Mouse (Mus musculus) forebrain, embryonic 15.5 days (tissue): ENCODE data around the gene Myrf. TPM values are rescaled to one million over a fixed set of nuclear protein-coding genes. Genes with fewer than 3 reads are reported as not detected.
A peak's percentile ranks its signal among the peaks of the same experiment; 100 is the strongest.

ENCODE experiments used
- ATAC-seq: fragments of 200-750 bp; cut with Nextera tagmentation; replicated peaks from 2 replicates; pipeline ENCODE4 v1.8.0; 2017; ENCODE audit warnings: mild to moderate bottlenecking, moderate TSS enrichment, moderate library complexity
- H3K27ac ChIP-seq: fragments of 300-500 bp; sonication (generic); replicated peaks from 2 replicates; pipeline ENCODE4 v1.5.1; 2015; ENCODE audit warnings: mild to moderate bottlenecking, inconsistent platforms
- H3K27me3 ChIP-seq: fragments of 300-500 bp; sonication (generic); 2 replicates; pipeline ENCODE4 v1.6.1; 2015; ENCODE audit warnings: inconsistent platforms
- H3K36me3 ChIP-seq: fragments of 300-500 bp; sonication (generic); 2 replicates; pipeline ENCODE4 v1.6.1; 2015; ENCODE audit warnings: mild to moderate bottlenecking, inconsistent platforms
- H3K4me1 ChIP-seq: fragments of 300-500 bp; sonication (generic); 2 replicates; pipeline ENCODE4 v1.6.1; 2015; ENCODE audit warnings: inconsistent platforms
- H3K4me2 ChIP-seq: fragments of 300-500 bp; sonication (generic); replicated peaks from 2 replicates; pipeline ENCODE4 v1.6.1; 2015; ENCODE audit warnings: mild to moderate bottlenecking, inconsistent platforms
- H3K4me3 ChIP-seq: fragments of 300-500 bp; sonication (generic); 2 replicates; pipeline ENCODE4 v1.5.1; 2015; ENCODE audit warnings: mild to moderate bottlenecking, inconsistent platforms
- H3K9ac ChIP-seq: fragments of 300-500 bp; sonication (generic); replicated peaks from 2 replicates; pipeline ENCODE4 v1.6.1; 2015; ENCODE audit warnings: mild to moderate bottlenecking, inconsistent platforms
- H3K9me3 ChIP-seq: fragments of 300-500 bp; sonication (generic); 2 replicates; pipeline ENCODE4 v1.6.1; 2016; ENCODE audit warnings: inconsistent platforms
- WGBS: fragments of 180-500 bp; shearing (Covaris S2); methylation state at CpG from one replicate; pipeline ENCODE4 v1.1.7; 2015; ENCODE audit warnings: mixed read lengths; 5-methylcytosine and 5-hydroxymethylcytosine counted together
- polyA plus RNA-seq: library from polyadenylated mRNA; unstranded; fragments of >200 nt; fragmentation: Nextera tagmentation; extraction: Ambion mirVana; gene quantifications from 2 replicates; pipeline ENCODE4 v1.2.1, GENCODE M21; 2015

Gene Myrf
- polyA plus RNA-seq, 1 experiment from 2014 or later: 0.18 TPM

DNA sequence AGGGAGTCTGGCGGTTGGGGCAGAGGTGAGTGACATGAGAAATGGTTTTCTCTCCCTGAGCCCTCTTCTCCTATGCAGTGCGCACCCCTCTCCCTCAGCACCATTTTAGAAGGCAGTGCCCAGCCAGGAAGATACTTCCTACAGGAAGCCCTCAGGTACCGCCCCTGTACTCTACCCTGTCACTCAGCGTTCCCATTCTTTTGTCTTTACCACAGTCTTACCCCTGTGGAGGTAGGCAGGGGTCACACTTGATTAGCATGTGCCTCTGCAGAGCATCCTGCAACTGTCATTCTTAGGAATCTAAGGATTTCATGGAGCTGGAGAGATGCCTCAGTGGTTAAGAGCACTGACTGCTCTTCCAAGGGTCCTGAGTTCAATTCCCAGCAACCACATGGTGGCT lies 17.0 kb downstream of the Myrf start:
- no peak for ATAC-seq
- H3K9me3 ChIP-seq: no peaks in the 10 kb centered on the region
- no peak overlapping the region for H3K4me2 ChIP-seq
- no peaks in the 10 kb centered on the region for H3K27me3 ChIP-seq
- no peak overlapping the region for H3K9ac ChIP-seq
- no peaks in the 10 kb centered on the region for H3K4me1 ChIP-seq
- WGBS: 76% methylated on average over 4 of the region's 4 CpGs
- H3K36me3 ChIP-seq: no peaks in the 10 kb centered on the region
- no peak overlapping the region for H3K27ac ChIP-seq
- H3K4me3 ChIP-seq: no peak overlapping the region

DNA sequence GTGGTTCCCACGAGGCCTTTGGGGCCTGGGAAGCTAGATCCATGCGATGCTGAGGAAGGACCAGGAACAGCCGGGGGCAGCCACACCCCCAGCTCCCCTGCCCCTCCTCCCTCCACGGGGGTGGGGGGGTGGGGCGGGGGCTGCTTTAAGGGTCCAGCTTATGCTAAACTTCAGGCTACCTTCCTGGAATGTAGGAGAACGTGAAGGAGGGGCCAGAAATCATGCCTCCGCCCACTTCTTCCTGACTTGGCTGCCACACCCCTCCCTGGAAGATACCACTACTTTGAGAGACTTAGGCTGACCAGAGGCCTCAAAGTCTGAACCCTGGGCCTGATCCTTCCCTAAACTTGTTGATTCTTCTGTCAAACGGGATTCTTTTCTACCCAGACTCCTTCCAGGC lies 17.9 kb downstream of the Myrf start:
- no peak for ATAC-seq
- Histone ChIP-seq H3K9me3 (no peaks in the 10 kb centered on the region), H3K4me3 (no peak overlapping the region), H3K27ac (no peak overlapping the region), H3K36me3 (no peaks in the 10 kb centered on the region), H3K4me1 (no peaks in the 10 kb centered on the region), H3K4me2 (no peak overlapping the region), H3K27me3 (no peaks in the 10 kb centered on the region), H3K9ac (no peak overlapping the region)
- 52% methylated on average over 8 of the region's 8 CpGs for WGBS

DNA sequence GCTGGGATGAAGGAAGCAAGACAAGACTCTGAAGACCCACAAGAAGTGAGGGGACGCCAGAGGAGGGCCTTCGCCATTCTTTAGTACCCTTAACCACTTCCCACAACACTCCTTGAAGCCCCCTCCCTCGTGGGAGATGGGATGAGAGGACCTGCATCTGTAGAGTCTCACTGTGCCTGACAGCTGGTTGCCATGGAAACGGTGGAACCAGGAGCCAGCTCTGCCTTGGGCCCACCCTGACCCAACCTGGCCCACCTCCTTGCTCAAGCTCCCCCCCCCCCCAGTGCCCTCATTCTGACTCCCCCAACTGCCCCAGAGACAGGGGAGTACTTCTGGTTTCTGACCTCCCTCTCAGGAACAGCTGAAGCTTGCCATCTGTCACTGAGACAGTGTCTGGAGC lies 19.0 kb downstream of the Myrf start:
- Histone ChIP-seq H3K27me3 (no peaks in the 10 kb centered on the region), H3K9ac (no peak overlapping the region), H3K9me3 (no peaks in the 10 kb centered on the region), H3K36me3 (no peaks in the 10 kb centered on the region), H3K4me1 (no peaks in the 10 kb centered on the region), H3K4me2 (no peak overlapping the region), H3K4me3 (no peak overlapping the region), H3K27ac (no peak overlapping the region)
- ATAC-seq: no peak
- 71% methylated on average over 4 of the region's 4 CpGs for WGBS

DNA sequence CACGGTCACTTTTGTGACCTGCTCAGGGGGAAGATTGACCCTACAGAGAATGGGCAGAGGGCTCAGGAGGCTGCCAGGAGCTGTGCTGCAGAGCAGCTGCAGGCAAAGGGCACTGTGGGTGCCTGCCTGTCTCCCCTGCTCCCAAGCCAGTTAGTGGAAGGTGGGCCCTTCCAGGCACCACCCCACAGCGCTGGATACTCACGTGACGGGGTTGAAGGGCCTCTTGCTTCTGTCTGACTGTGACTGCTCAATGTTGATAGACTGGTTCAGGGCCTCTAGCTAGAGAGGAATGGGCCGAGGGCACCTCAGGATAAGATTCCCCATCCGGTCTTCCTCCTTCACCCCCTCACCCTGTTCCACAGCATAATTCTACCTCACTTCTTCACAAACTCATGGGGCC lies 21.0 kb downstream of the Myrf start:
- Histone ChIP-seq H3K4me1 (no peaks in the 10 kb centered on the region), H3K27me3 (no peaks in the 10 kb centered on the region), H3K4me3 (no peak overlapping the region), H3K36me3 (no peaks in the 10 kb centered on the region), H3K27ac (no peak overlapping the region), H3K4me2 (no peak overlapping the region), H3K9ac (no peak overlapping the region), H3K9me3 (no peaks in the 10 kb centered on the region)
- 84% methylated on average over 6 of the region's 6 CpGs for WGBS
- no peak for ATAC-seq

DNA sequence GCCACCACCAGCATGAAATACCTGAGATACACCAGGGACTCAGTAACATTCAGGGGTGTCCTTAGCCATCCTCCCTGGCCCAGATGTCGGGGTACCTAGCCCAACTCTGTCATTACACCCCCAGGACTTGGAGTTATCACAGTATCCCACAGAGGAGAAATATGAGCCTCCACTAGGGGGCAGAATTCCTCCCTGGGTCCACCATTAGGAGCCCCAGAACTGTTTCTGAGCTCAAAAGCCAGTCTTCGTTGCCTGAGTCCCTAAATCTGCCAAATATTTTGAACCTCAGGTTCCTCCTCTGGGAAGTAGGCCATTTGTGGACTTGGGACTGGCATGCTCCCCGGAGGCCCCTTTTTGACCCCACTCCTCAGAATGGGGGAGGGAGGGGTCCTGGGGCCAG lies 21.4 kb downstream of the Myrf start:
- ATAC-seq: no peak
- Histone ChIP-seq H3K27ac (no peak overlapping the region), H3K27me3 (no peaks in the 10 kb centered on the region), H3K9ac (no peak overlapping the region), H3K4me2 (no peak overlapping the region), H3K4me1 (no peaks in the 10 kb centered on the region), H3K4me3 (no peak overlapping the region), H3K9me3 (no peaks in the 10 kb centered on the region), H3K36me3 (no peaks in the 10 kb centered on the region)
- WGBS: 51% methylated on average over 3 of the region's 3 CpGs

DNA sequence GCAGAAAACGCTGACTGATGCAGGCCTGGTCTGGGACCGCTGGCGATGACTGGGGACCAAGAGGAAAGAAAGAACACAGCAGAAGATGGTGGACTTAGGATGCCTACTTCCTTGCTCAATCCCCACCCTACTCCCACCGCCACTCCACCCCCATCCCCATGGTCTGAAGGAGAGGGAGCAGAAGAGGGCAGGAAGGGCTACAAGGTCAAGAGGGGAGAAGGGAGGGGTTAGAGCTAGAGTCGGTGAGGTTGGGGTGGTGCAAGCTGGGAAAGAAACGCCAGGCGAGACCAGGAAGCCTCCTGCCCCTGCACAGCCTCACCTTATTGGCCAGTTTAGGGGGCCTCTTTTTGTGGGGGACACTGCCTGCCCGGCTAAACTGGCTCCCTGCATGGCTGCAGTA lies 24.4 kb downstream of the Myrf start:
- 92% methylated on average over 8 of the region's 8 CpGs for WGBS
- no peaks in the 10 kb centered on the region for H3K4me1 ChIP-seq
- H3K27ac ChIP-seq: no peak overlapping the region
- no peak overlapping the region for H3K4me3 ChIP-seq
- no peaks in the 10 kb centered on the region for H3K27me3 ChIP-seq
- no peaks in the 10 kb centered on the region for H3K9me3 ChIP-seq
- no peaks in the 10 kb centered on the region for H3K36me3 ChIP-seq
- H3K4me2 ChIP-seq: no peak overlapping the region
- no peak for ATAC-seq
- no peak overlapping the region for H3K9ac ChIP-seq

DNA sequence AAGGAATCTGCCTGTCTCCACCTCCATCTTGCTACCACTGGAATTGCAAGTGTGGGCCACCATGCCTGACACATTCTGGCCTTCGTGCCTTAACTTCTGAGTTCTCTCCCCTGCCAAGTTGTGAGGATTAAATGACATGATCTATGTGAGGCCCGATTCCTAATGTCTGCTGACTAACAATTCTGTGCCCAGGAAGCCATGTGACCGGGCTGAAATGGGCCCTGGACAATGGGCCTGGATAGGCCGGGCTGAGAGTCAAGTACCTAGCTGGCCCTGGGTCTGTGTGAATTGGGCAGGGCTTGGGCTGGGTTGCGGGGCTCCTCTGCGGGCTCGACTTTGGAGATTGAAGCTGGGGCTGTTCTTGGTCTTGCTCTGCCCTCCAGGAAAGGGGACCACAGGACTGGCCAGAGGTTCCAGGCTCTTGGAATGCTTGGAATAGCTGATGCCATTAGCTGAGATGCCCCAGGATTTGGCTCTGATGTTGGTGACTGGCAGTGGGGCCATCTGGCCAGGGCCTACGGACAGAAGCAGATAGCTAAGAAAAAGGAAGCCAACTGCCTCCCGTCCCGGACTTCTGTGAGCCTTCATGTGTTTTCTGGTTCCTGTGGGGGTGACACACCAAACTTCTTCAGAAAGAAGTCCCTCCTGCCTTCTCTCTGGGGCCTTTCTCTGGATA lies 26.6 kb downstream of the Myrf start:
- H3K36me3 ChIP-seq: peaks cover 6% of the 10 kb centered on the region; the same call in 1 of the 2 replicates
- ATAC-seq: no peak
- no peak overlapping the region for H3K4me2 ChIP-seq
- H3K9me3 ChIP-seq: no peaks in the 10 kb centered on the region
- 95% methylated on average over 10 of the region's 10 CpGs for WGBS
- H3K27me3 ChIP-seq: no peaks in the 10 kb centered on the region
- no peak overlapping the region for H3K27ac ChIP-seq
- no peaks in the 10 kb centered on the region for H3K4me1 ChIP-seq
- H3K9ac ChIP-seq: no peak overlapping the region
- no peak overlapping the region for H3K4me3 ChIP-seq

DNA sequence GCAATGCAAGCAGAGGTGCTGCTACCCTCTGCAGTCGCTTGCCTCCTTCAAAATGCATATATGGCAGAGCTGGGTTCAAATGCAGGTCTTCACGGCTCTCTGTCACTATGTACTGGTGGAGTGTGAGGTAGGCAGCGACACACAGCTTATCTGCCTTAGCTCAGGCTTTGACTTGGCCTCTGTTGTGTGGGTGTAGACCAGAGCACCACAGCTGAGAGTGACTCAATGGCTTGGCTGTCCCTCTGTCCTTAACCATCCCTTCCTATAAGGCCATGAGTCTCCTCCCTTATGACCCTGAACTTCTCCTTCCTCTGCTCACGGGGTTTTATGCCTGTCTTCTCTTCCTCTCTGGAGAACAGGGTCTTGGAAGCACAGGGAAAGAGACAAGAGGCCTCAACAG lies 29.7 kb downstream of the Myrf start:
- Histone ChIP-seq H3K9ac (no peak overlapping the region), H3K9me3 (no peaks in the 10 kb centered on the region), H3K4me2 (no peak overlapping the region), H3K27ac (no peak overlapping the region), H3K27me3 (no peaks in the 10 kb centered on the region), H3K4me1 (no peaks in the 10 kb centered on the region), H3K36me3 (peaks cover 27% of the 10 kb centered on the region), H3K4me3 (no peak overlapping the region)
- ATAC-seq: no peak
- WGBS: 94% methylated on average over 4 of the region's 4 CpGs

DNA sequence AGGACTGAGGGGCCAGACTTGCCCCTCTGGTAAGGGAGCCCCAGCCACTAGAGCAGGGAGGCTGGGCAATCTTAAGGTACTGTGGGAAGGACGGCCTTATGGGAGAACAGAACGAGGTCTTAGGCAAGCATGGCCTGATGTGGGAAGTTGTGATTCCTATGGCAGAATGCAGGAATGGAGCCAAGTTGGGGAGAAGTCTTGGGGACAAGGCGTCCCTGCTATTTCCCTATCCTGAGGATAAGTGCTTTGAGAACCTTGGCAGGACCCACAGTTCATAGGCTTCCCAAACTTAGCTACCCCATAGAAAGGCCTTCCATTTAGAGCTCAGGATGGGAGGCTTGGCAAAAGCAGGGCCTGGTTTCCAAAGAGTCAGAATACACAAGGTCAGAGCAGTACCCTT lies 31.7 kb downstream of the Myrf start:
- peaks cover 11% of the 10 kb centered on the region for H3K4me1 ChIP-seq
- H3K9me3 ChIP-seq: no peaks in the 10 kb centered on the region
- no peak overlapping the region for H3K9ac ChIP-seq
- no peak overlapping the region for H3K4me2 ChIP-seq
- 83% methylated on average over 3 of the region's 3 CpGs for WGBS
- no peak overlapping the region for H3K27ac ChIP-seq
- no peak overlapping the region for H3K4me3 ChIP-seq
- ATAC-seq: no peak
- no peaks in the 10 kb centered on the region for H3K27me3 ChIP-seq
- H3K36me3 ChIP-seq: peaks cover 29% of the 10 kb centered on the region

DNA sequence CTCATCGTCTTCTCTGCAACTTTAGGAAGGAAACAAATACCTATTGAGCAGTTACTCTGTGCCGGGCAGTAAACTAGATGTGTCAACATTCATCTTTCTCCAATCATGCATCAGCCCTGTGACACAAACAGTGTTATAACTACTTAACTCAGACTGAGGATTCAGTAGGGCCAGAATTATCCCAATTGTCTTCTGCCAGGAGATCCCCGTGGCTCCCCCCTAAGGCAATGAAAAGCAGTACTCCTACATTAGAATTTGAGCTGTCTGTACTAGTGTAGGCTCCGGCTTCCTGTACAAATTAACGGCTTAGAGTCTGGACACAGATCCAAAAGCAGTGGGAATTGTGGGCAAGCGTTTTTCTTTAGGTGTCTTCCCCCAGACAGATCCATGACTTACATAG lies 35.5 kb downstream of the Myrf start:
- no peak for ATAC-seq
- H3K9ac ChIP-seq: peak overlapping the region; percentile 88; the same call in 1 of the 2 replicates
- no peaks in the 10 kb centered on the region for H3K9me3 ChIP-seq
- peaks cover 20% of the 10 kb centered on the region for H3K4me1 ChIP-seq
- H3K4me3 ChIP-seq: peak overlapping the region; percentile 93
- H3K27ac ChIP-seq: no peak overlapping the region
- 73% methylated on average over 6 of the region's 6 CpGs for WGBS
- H3K4me2 ChIP-seq: peak overlapping the region; percentile 88
- peaks cover 38% of the 10 kb centered on the region for H3K36me3 ChIP-seq
- no peaks in the 10 kb centered on the region for H3K27me3 ChIP-seq

DNA sequence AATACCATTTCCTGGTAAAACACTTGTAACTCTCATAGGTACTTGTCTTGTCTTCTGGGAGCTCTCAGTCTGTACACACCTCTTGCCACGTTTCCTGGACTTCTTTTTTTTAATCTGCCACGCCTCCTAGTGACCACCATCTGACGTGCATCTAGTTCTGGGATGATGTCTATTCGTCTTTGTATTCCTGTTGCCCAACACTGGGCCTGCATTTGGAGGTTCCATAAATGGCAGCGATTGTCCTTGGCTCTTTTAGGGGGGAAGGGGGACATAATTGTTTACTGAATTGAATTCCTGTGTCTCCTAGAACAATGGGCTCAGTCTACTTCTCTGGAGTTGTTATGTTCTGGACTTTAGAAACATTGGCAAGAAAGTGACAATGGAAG lies 35.9 kb downstream of the Myrf start:
- peaks cover 43% of the 10 kb centered on the region for H3K36me3 ChIP-seq
- no peaks in the 10 kb centered on the region for H3K27me3 ChIP-seq
- no peaks in the 10 kb centered on the region for H3K9me3 ChIP-seq
- peak overlapping the region; percentile 93 for H3K4me3 ChIP-seq
- peak overlapping the region; percentile 89 for H3K27ac ChIP-seq
- H3K9ac ChIP-seq: peak overlapping the region; percentile 88
- WGBS: 3% methylated on average over 5 of the region's 5 CpGs
- ATAC-seq: peak; percentile 23; the same call in 1 of the 2 replicates
- peak overlapping the region; percentile 88 for H3K4me2 ChIP-seq
- peaks cover 20% of the 10 kb centered on the region for H3K4me1 ChIP-seq

DNA sequence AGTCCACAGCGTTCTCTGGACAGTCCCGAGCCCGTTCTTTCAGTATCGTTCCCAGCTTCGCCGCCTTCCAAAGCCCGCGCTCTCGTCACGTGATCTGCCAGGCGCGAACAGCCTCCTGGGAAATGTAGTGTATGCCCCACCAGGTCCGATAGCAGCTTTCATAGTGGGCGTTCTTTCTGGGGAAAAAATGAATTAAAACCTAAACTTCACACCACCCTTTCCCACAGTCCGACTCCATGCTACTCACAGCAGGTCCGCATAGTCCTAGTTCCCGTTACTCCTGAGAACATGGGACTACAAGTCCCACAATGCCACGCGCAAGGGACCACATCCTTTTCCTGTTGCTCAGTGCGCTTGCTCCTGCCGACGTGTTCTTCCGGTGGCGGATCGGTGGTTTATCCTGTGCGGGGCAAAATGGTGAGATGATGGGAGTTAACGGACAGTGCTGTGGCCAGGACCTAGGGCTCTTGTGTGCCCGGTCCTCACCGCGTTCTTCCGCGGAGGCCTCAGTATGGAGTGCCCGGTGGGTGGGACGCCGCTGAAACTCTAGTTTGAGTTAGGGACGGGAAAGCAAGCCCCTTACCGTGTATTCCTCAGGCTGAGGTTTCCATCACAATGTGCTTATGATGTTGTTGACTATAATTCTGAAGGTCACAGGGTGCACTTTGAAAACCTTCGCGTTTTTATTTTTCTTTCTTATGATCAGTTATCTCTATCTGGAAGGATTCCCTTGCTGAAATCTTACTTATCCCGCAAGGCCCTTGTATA lies 36.5 kb downstream of the Myrf start, which contains the start of the genes Tmem258 and Fen1:
Gene Tmem258, plus strand, starts transcription at position 167 of the 768 bp plus-strand sequence.
Gene Fen1, minus strand, starts transcription at position 322 of the 768 bp plus-strand sequence.
- ATAC-seq: peak; percentile 94

More for the DNA sequence above, 36.5 kb downstream of the Myrf start, which contains the start of the genes Tmem258 and Fen1:
- Histone ChIP-seq H3K36me3 (peaks cover 42% of the 10 kb centered on the region), H3K27ac (peak within 1 kb of the TSS; percentile 89), H3K4me3 (peak within 1 kb of the TSS; percentile 93), H3K27me3 (no peaks in the 10 kb centered on the region), H3K9me3 (no peaks in the 10 kb centered on the region), H3K9ac (peak within 1 kb of the TSS; percentile 88), H3K4me1 (peaks cover 20% of the 10 kb centered on the region), H3K4me2 (peak within 1 kb of the TSS; percentile 88)
- under 1% methylated on average over 40 of the region's 40 CpGs for WGBS
